Mouse (Mus musculus): Measurements from ENCODE around the gene Inka1.
A peak's percentile ranks its signal among the peaks of the same experiment; 100 is the strongest.

DNA sequence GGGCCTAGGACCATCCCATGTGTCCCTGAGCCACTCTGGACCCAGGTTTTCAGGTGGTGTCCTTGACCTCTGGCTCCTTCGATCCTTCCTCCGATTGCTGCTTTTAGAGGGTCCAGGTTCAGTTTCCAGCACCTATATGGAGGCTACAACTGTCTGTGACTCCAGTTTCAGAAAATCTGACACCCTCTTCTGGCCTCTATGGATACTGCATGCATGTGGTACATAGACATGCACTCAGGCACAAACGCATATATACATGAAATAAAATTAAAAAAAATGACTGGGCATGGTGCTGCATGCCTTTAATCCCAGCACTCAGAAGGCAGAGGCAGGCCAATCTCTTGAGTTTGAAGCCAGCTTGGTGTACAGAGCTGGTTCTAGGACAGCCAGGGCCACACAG lies 42.2 kb upstream of the Inka1 start:
- TF ChIP-seq CTCF (IDR thresholded peaks at IDR 0.05) (peak; percentile 28; the same call in 1 of the 2 replicates), POLR2A (IDR thresholded peaks at IDR 0.05; ENCODE audit: insufficient read depth, low read depth, low read length) (no peak)

All from heart, adult 2 months (tissue).